Mouse (Mus musculus) forebrain, embryonic 13.5 days (tissue): ENCODE data around the gene Ccdc189. TPM values are rescaled to one million over a fixed set of nuclear protein-coding genes. Genes with fewer than 3 reads are reported as not detected.
A peak's percentile ranks its signal among the peaks of the same experiment; 100 is the strongest.

ENCODE experiments used
- ATAC-seq: fragments of 200-750 bp; cut with Nextera tagmentation; 2 replicates; pipeline ENCODE4 v1.8.0; 2017
- H3K27ac ChIP-seq: fragments of 300-500 bp; sonication (generic); 2 replicates; pipeline ENCODE4 v1.5.1; 2015; ENCODE audit warnings: inconsistent platforms, mild to moderate bottlenecking, moderate library complexity
- H3K27me3 ChIP-seq: fragments of 300-500 bp; sonication (generic); 2 replicates; pipeline ENCODE4 v1.6.1; 2015; ENCODE audit warnings: mild to moderate bottlenecking, inconsistent platforms
- H3K36me3 ChIP-seq: fragments of 300-500 bp; sonication (generic); 2 replicates; pipeline ENCODE4 v1.6.1; 2015; ENCODE audit warnings: mild to moderate bottlenecking, inconsistent platforms; ENCODE audit not compliant: poor library complexity, severe bottlenecking
- H3K4me1 ChIP-seq: fragments of 300-500 bp; sonication (generic); 2 replicates; pipeline ENCODE4 v1.6.1; 2015; ENCODE audit warnings: inconsistent platforms
- H3K4me2 ChIP-seq: fragments of 300-500 bp; sonication (generic); 2 replicates; pipeline ENCODE4 v1.6.1; 2015; ENCODE audit warnings: inconsistent platforms, mild to moderate bottlenecking, moderate library complexity
- H3K4me3 ChIP-seq: fragments of 300-500 bp; sonication (generic); 2 replicates; pipeline ENCODE4 v1.5.1; 2015; ENCODE audit warnings: mild to moderate bottlenecking, inconsistent platforms
- H3K9ac ChIP-seq: fragments of 300-500 bp; sonication (generic); 2 replicates; pipeline ENCODE4 v1.6.1; 2015; ENCODE audit warnings: mild to moderate bottlenecking, inconsistent platforms
- H3K9me3 ChIP-seq: fragments of 300-500 bp; sonication (generic); replicated peaks from 2 replicates; pipeline ENCODE4 v1.6.1; 2016; ENCODE audit warnings: inconsistent platforms
- WGBS: fragments of 180-500 bp; shearing (Covaris S2); methylation state at CpG from one replicate; pipeline ENCODE4 v1.1.7; 2015; 5-methylcytosine and 5-hydroxymethylcytosine counted together
- polyA plus RNA-seq: library from polyadenylated mRNA; unstranded; fragments of >200 nt; fragmentation: Nextera tagmentation; extraction: Ambion mirVana; gene quantifications from 2 replicates; pipeline ENCODE4 v1.2.1, GENCODE M21; 2015

The Ccdc189 gene
- polyA plus RNA-seq, 1 experiment from 2014 or later, result 13.8 TPM

GRCm38 (mm10) chr7:127589637-127590036, 1.2 kb upstream of the Ccdc189 start:
- 92% methylated on average over 9 of the region's 9 CpGs for WGBS

GRCm38 (mm10) chr7:127588901-127589300, 506 bp upstream of the Ccdc189 start:
- peak overlapping the region; percentile 91 for H3K4me3 ChIP-seq
- WGBS, result 5% methylated on average over 29 of the region's 29 CpGs
- H3K36me3 ChIP-seq, result peaks cover 63% of the 10 kb centered on the region

More at GRCm38 (mm10) chr7:127589637-127590036, 1.2 kb upstream of the Ccdc189 start:
- peak overlapping the region; percentile 91 for H3K4me3 ChIP-seq
- H3K4me1 ChIP-seq, result peaks cover 21% of the 10 kb centered on the region
- H3K27ac ChIP-seq, result no peak overlapping the region
- no peaks in the 10 kb centered on the region for H3K27me3 ChIP-seq
- peak overlapping the region; percentile 86 for H3K9ac ChIP-seq
- H3K9me3 ChIP-seq, result no peaks in the 10 kb centered on the region
- no peak for ATAC-seq
- peak overlapping the region; percentile 82 for H3K4me2 ChIP-seq
- peaks cover 63% of the 10 kb centered on the region for H3K36me3 ChIP-seq

GRCm38 (mm10) chr7:127587196-127587595, 1.2 kb downstream of the Ccdc189 start:
- H3K9me3 ChIP-seq, result no peaks in the 10 kb centered on the region
- no peak overlapping the region; the same call in 1 of the 2 replicates for H3K27ac ChIP-seq
- peak overlapping the region; percentile 68 for H3K9ac ChIP-seq
- H3K27me3 ChIP-seq, result no peaks in the 10 kb centered on the region
- peaks cover 21% of the 10 kb centered on the region for H3K4me1 ChIP-seq
- WGBS, result 76% methylated on average over 5 of the region's 5 CpGs
- peaks cover 63% of the 10 kb centered on the region for H3K36me3 ChIP-seq
- peak overlapping the region; percentile 82 for H3K4me2 ChIP-seq
- no peak for ATAC-seq
- H3K4me3 ChIP-seq, result peak overlapping the region; percentile 91

More at GRCm38 (mm10) chr7:127588901-127589300, 506 bp upstream of the Ccdc189 start:
- peaks cover 21% of the 10 kb centered on the region for H3K4me1 ChIP-seq
- peak overlapping the region; percentile 86 for H3K9ac ChIP-seq
- H3K9me3 ChIP-seq, result no peaks in the 10 kb centered on the region
- H3K27ac ChIP-seq, result peak overlapping the region; percentile 35; the same call in 1 of the 2 replicates
- no peak for ATAC-seq
- peak overlapping the region; percentile 82 for H3K4me2 ChIP-seq
- no peaks in the 10 kb centered on the region for H3K27me3 ChIP-seq

- WGBS, result 88% methylated on average over 6 of the region's 6 CpGs
- H3K27me3 ChIP-seq, result no peaks in the 10 kb centered on the region
- no peak overlapping the region for H3K27ac ChIP-seq
- no peak overlapping the region for H3K4me3 ChIP-seq
- H3K4me1 ChIP-seq, result peaks cover 21% of the 10 kb centered on the region
- H3K9ac ChIP-seq, result no peak overlapping the region
- no peak overlapping the region for H3K4me2 ChIP-seq
- H3K36me3 ChIP-seq, result peaks cover 63% of the 10 kb centered on the region
- H3K9me3 ChIP-seq, result no peaks in the 10 kb centered on the region
- ATAC-seq, result no peak
Observed at GRCm38 (mm10) chr7:127586149-127586548, 2.2 kb downstream of the Ccdc189 start.

- Histone ChIP-seq H3K9ac (no peak overlapping the region), H3K27me3 (no peaks in the 10 kb centered on the region), H3K27ac (no peak overlapping the region), H3K4me3 (no peak overlapping the region), H3K36me3 (peaks cover 61% of the 10 kb centered on the region), H3K4me2 (no peak overlapping the region), H3K4me1 (peaks cover 21% of the 10 kb centered on the region), H3K9me3 (no peaks in the 10 kb centered on the region)
- 88% methylated on average over 7 of the region's 7 CpGs for WGBS
- no peak for ATAC-seq
Observed at GRCm38 (mm10) chr7:127585031-127585430, 3.4 kb downstream of the Ccdc189 start.

GRCm38 (mm10) chr7:127583260-127583659, 5.1 kb downstream of the Ccdc189 start:
- H3K9ac ChIP-seq, result no peak overlapping the region
- 91% methylated on average over 6 of the region's 6 CpGs for WGBS
- H3K9me3 ChIP-seq, result no peaks in the 10 kb centered on the region
- ATAC-seq, result no peak
- H3K4me2 ChIP-seq, result no peak overlapping the region
- peaks cover 11% of the 10 kb centered on the region for H3K4me1 ChIP-seq
- peaks cover 69% of the 10 kb centered on the region for H3K36me3 ChIP-seq
- H3K27ac ChIP-seq, result no peak overlapping the region
- H3K27me3 ChIP-seq, result no peaks in the 10 kb centered on the region
- H3K4me3 ChIP-seq, result no peak overlapping the region

- H3K9me3 ChIP-seq, result no peaks in the 10 kb centered on the region
- WGBS, result 21% methylated on average over 7 of the region's 7 CpGs
- H3K36me3 ChIP-seq, result peaks cover 28% of the 10 kb centered on the region
- peaks cover 27% of the 10 kb centered on the region for H3K4me1 ChIP-seq
- peak overlapping the region; percentile 91 for H3K9ac ChIP-seq
- H3K27me3 ChIP-seq, result no peaks in the 10 kb centered on the region
- no peak overlapping the region for H3K27ac ChIP-seq
- H3K4me2 ChIP-seq, result peak overlapping the region; percentile 98
- peak overlapping the region; percentile 84 for H3K4me3 ChIP-seq
- no peak for ATAC-seq
Observed at GRCm38 (mm10) chr7:127574115-127574514, 14.3 kb downstream of the Ccdc189 start.

GRCm38 (mm10) chr7:127573503-127574008, 14.8 kb downstream of the Ccdc189 start:
- peak overlapping the region; percentile 84 for H3K4me3 ChIP-seq
- peaks cover 28% of the 10 kb centered on the region for H3K36me3 ChIP-seq
- no peaks in the 10 kb centered on the region for H3K27me3 ChIP-seq
- H3K27ac ChIP-seq, result peak overlapping the region; percentile 54; the same call in 1 of the 2 replicates
- H3K4me1 ChIP-seq, result peaks cover 27% of the 10 kb centered on the region
- H3K9me3 ChIP-seq, result no peaks in the 10 kb centered on the region
- peak overlapping the region; percentile 91 for H3K9ac ChIP-seq
- WGBS, result under 1% methylated on average over 19 of the region's 28 CpGs
- peak; percentile 73; the same call in 1 of the 2 replicates for ATAC-seq
- peak overlapping the region; percentile 98 for H3K4me2 ChIP-seq

- peak; percentile 98 for ATAC-seq
- peak within 1 kb of the TSS; percentile 84 for H3K4me3 ChIP-seq
- peak within 1 kb of the TSS; percentile 60 for H3K27ac ChIP-seq
- WGBS, result under 1% methylated on average over 17 of the region's 17 CpGs
- H3K36me3 ChIP-seq, result peaks cover 24% of the 10 kb centered on the region
- no peaks in the 10 kb centered on the region for H3K27me3 ChIP-seq
- H3K9me3 ChIP-seq, result no peaks in the 10 kb centered on the region
- peak within 1 kb of the TSS; percentile 91 for H3K9ac ChIP-seq
- H3K4me2 ChIP-seq, result peak within 1 kb of the TSS; percentile 98
- H3K4me1 ChIP-seq, result peaks cover 27% of the 10 kb centered on the region
Observed at GRCm38 (mm10) chr7:127572895-127573471, 15.4 kb downstream of the Ccdc189 start, which contains the start of gene Phkg2. Gene Phkg2, plus strand, starts transcription at chr7:127573340.

GRCm38 (mm10) chr7:127564381-127565150, 23.8 kb downstream of the Ccdc189 start:
- ATAC-seq, result no peak
- no peaks in the 10 kb centered on the region for H3K9me3 ChIP-seq
- no peaks in the 10 kb centered on the region for H3K27me3 ChIP-seq
- H3K9ac ChIP-seq, result no peak overlapping the region
- H3K4me2 ChIP-seq, result no peak overlapping the region
- H3K36me3 ChIP-seq, result peaks cover 71% of the 10 kb centered on the region
- WGBS, result 78% methylated on average over 6 of the region's 6 CpGs
- no peak overlapping the region for H3K4me3 ChIP-seq
- H3K27ac ChIP-seq, result no peak overlapping the region
- no peaks in the 10 kb centered on the region for H3K4me1 ChIP-seq

GRCm38 (mm10) chr7:127561340-127561858, 27.0 kb downstream of the Ccdc189 start, which contains the start of gene Tmem265:
Gene Tmem265, plus strand, starts transcription at chr7:127561390.
- Histone ChIP-seq H3K27me3 (no peaks in the 10 kb centered on the region), H3K36me3 (peaks cover 84% of the 10 kb centered on the region), H3K4me2 (no peak within 1 kb of the TSS), H3K9ac (no peak within 1 kb of the TSS), H3K27ac (no peak within 1 kb of the TSS), H3K4me1 (no peaks in the 10 kb centered on the region), H3K9me3 (no peaks in the 10 kb centered on the region), H3K4me3 (no peak within 1 kb of the TSS)
- no peak for ATAC-seq
- WGBS, result 94% methylated on average over 5 of the region's 5 CpGs

GRCm38 (mm10) chr7:127560580-127560979, 27.8 kb downstream of the Ccdc189 start:
- no peak for ATAC-seq
- Histone ChIP-seq H3K27me3 (no peaks in the 10 kb centered on the region), H3K4me3 (no peak overlapping the region), H3K36me3 (peaks cover 85% of the 10 kb centered on the region), H3K9ac (no peak overlapping the region), H3K27ac (no peak overlapping the region), H3K9me3 (no peaks in the 10 kb centered on the region), H3K4me2 (no peak overlapping the region), H3K4me1 (no peaks in the 10 kb centered on the region)
- WGBS, result 97% methylated on average over 11 of the region's 11 CpGs
